Mouse (Mus musculus): ENCODE data around the gene Fam3b.

Gene Fam3b

DNA sequence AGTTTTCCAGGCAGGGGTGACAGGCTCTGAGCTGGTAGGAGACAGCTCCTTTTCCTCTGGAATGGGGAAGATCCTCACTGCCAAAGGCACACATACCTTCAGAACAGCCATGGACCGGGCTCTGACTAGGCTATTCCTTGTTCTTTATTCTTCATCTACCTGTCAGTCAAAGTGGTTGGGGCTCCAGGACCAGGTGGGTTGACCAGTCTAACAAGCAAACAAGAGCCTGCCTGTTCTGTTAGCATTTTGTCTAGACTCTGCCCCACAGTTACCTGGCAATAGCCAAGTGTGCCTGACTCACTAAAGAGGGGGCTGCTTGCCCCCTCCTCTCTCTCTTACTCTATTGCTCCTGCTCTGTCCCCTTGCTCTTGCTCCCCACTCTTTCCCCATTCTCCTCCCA is 22.2 kb downstream of the Fam3b start:
- no peak for DNase-seq (ENCODE audit: low spot score in 2 of 2)

DNA sequence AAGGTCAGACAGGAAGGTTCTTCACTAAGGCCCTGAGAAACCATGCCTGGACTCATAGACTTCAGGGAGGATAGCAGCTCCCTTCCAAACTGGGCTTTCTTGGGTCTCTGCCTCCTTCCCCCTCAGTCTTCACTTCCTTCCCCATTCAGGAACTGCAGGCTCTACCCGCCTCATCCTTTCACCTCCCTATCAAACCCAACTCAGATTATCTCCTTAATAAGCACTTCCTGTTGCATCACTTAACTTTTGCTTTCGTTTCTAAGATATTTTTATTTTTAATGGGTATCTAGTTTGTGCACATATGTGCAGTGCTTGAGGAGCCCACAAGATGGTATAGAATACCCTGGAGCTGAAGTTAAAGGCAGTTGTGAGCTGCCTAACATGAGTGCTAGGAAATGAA is 36.0 kb downstream of the Fam3b start:
- DNase-seq (ENCODE audit: low spot score in 2 of 2) = no peak

- DNase-seq (ENCODE audit: low spot score in 2 of 2) = no peak
Measured at GRCm38 (mm10) chr16:97476524-97476923, 38.1 kb downstream of the Fam3b start.

DNA sequence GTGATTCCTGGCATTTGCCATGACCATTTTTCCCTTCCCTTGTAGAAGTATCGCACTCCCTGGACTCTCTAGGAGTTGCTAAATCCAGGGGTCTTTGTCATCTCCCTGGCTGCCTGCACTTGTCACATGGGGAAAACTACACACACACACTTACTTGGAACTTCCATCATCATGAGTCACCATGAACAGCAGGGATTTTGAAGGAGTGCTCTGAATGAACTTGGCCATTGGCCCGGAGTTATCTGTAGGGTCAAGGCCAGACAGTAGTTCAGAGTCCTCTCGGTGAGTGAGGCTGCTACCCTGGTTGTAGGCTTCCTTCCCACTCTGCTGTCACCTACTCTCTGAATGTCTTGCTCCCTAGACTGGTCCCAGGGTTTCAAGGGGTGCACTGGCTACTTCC is 39.0 kb downstream of the Fam3b start:
- DNase-seq (ENCODE audit: low spot score in 2 of 2) = no peak

DNA sequence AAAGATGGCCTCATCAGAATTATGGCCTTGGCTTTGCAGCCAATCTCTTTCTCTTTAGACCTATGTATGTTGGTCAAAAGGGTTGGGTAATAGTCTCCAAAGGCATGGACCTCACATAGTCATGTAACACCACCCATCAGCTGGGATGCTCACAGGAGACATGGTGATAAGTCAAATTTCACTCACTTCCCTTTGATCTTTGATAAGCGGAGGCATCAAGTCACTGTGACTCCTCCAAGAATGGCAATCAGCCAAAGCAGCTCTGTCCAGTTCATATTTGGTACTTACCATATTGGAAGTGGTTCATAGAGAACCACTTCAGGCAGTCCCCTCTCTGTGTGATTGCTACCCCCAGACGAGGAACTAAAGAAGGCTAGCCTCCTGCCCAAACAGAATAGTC is 39.9 kb downstream of the Fam3b start:
- no peak for DNase-seq (ENCODE audit: low spot score in 2 of 2)

GRCm38 (mm10) chr16:97467993-97468791 is 46.4 kb downstream of the Fam3b start:
- no peak for DNase-seq (ENCODE audit: low spot score in 2 of 2)

GRCm38 (mm10) chr16:97467472-97467871 is 47.1 kb downstream of the Fam3b start:
- no peak for DNase-seq (ENCODE audit: low spot score in 2 of 2)

DNA sequence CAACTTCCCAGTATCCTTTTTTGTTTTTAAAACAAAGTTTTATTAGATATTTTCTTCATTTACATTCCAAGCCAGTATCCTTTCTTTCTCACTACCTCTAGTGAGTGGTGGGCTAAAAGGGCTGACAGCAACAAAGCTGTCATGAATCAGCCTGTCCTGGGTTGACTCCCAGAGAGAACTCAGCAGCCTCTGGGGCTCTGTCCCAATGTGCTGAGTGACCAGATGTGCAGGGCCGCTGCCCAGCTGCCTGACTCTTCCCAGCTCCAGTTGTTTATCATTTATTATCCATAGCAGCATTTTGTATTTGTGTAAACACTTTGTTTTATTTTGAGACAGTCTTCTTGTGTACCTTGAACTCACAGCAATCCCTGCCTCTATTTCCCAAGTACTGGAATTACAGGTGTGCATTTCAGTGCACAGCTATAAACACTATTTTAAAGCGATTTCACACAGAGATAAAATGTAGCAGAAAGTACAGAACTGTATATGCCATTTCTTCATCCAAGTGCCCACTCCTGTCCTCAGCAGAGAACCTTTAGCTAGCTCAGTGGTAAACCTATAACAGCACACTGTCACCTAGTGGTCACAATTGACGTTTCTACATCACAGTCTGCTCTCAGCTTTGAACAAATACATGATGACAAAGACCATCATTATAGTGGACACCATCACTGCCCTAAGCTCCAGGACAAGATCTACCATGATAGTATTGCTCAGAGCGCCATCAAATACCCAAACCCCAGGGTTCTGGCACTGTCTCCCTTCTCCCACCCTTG is 48.2 kb downstream of the Fam3b start:
- no peak for DNase-seq (ENCODE audit: low spot score in 2 of 2)

- peak in 1 of 2 experiments; percentile 49 for DNase-seq (ENCODE audit: low spot score in 2 of 2)
Measured at GRCm38 (mm10) chr16:97462481-97463181, 52.0 kb downstream of the Fam3b start, which contains the start of gene Mx1. Mx1 (minus strand) TSS chr16:97462907.

GRCm38 (mm10) chr16:97461271-97461670 is 53.3 kb downstream of the Fam3b start:
- peak in 1 of 2 experiments; percentile 47 for DNase-seq (ENCODE audit: low spot score in 2 of 2)

DNA sequence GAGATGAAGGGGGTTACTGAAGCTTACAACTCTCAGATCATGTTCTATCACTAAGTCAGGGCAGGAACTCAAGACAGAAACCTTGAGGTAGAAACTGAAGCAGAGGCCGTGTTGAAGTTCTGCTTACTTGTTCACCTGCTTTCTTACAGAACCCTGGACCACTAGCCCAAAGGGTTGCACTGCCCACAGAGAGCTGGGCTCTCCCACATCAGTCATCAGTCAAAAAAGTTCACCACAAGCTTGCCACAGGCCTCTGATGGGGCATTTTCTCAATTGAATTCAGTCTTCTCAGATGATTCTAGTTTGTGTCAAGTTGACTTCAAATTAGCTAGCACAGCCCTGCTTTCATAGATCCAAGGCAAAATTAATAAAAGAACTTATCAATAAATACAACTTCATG is 54.8 kb downstream of the Fam3b start:
- DNase-seq (ENCODE audit: low spot score in 2 of 2) = no peak

DNA sequence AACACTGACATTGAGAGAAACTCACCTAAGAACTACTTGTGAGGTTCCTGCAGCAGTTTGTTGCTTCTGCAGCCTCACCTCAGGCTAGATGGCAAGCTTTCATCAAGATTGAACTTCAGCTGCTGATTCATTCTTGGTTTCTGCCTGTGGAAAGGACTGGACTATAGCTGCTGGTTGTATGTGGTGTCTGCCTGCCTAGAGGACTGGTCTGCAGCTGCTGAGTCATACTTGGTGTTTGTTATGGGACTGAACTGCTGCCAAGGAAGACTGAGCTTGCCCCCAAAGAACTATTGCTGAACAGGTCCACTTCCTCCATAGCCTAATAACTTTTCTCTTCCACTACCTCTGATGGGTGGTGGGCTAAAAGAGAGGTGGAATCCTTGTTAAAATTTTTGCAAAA is 67.2 kb downstream of the Fam3b start:
- DNase-seq (ENCODE audit: low spot score in 2 of 2) = no peak

- peak in 1 of 2 experiments; percentile 56 for DNase-seq (ENCODE audit: low spot score in 2 of 2)
Measured at GRCm38 (mm10) chr16:97443670-97444263, 70.8 kb downstream of the Fam3b start.

DNA sequence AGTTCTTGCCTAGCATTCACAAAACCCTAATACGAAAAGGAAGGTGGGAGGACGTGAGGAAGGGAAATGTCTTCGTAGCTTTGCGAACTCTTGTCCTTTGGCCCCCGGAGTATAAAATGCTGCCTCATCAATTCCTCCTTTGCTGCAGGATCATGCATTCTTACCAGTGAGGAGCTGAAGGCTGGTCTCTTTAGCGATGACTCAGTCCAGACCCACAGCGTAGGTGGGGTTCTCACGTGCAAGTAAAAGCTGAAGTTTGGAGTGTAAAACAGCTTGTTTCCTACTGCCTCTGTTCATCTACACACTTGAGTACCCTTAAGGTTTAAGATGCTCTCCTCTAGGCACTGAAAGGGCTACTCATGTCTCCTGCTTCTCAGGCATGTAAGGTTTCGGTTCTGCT is 72.6 kb downstream of the Fam3b start:
- no peak for DNase-seq (ENCODE audit: low spot score in 2 of 2)

- no peak for DNase-seq (ENCODE audit: low spot score in 2 of 2)
Measured at GRCm38 (mm10) chr16:97438191-97438590, 76.4 kb downstream of the Fam3b start.

DNA sequence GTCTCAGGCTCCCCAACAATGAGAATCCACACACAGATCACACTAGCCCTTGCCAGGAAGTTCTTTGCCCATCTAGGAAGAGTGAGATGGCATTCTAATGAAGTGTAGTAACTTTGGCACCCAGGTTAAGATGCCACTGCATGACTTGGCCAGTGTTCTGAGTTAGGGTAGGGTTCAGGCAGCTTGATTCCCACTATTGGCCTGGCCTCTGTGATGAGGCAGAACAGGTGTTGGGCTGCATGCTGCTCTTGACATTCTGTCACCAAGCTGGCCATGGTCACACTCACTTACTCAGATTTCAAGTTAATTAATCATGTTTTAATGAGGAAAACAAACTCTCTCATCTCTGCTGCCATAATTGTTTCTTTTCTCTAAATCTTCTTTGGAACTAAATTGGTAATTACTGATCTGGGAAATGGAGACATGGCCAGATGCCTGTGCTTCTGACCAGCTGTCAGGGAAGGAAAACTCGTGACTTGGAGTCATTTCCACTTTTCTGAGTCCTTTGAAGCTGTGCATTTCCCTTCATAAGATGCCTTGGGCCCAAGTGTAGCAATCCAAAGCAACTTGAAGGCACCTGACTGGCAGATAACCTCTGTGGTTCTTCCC is 77.1 kb downstream of the Fam3b start:
- no peak for DNase-seq (ENCODE audit: low spot score in 2 of 2)

DNA sequence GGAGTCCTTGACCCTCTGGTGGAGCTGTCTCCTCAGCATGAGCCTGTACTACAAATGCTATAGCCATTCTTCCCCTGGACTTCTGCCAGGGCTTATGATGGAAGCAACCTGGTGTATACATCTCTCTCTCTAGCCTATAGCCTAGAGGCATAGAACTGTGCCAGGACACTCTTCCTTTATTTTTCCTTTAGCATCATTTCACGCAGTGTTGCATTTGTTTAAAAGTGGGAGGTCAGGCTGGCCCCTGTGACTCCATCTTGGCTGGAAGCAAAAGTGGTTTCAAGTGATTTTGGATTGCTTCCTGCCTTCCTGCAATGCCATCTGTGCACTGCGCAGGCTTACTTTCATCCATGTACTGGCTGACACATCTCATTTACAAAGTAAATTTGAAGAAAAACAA is 80.4 kb downstream of the Fam3b start:
- DNase-seq (ENCODE audit: low spot score in 2 of 2) = no peak

DNA sequence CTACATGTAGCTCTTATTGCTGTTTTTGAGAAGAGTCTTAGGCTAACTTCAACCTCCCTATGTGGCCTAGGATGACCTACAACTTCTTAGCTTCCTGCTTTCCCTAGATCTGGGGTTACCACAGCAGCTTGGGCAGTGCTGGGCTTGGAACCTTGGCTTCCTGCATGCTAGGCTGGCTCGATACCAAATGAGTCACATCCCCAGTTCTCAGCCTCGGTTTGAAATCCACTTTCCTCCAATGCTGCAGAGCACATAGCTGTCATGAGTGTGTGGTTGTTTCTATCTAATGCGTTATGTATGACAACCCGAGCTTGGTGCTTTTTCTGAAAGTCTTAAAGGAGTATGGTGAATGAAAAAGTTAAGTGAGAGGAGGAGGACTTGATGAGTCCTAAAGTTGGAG is 83.3 kb downstream of the Fam3b start:
- no peak for DNase-seq (ENCODE audit: low spot score in 2 of 2)

DNA sequence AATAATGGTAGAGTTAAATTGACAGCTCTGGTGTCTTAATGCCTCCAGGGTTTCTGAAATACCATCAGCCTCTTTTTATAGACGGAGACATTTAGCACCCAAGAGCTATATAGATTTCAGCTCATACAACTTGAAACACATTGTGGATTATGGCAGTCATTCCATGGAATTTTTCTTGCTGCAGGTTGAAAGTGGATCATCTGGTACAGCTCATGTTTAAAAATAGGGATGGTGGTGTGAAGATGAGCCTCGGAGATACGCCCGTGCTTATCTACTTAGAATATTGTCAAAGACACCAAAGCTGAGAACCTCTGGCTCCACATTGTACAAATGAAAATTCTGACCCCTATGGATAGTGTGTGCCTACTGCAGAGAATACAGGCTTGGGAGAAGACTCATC is 84.5 kb downstream of the Fam3b start:
- DNase-seq (ENCODE audit: low spot score in 2 of 2) = no peak

GRCm38 (mm10) chr16:97428026-97428425 is 86.6 kb downstream of the Fam3b start:
- DNase-seq (ENCODE audit: low spot score in 2 of 2) = no peak

GRCm38 (mm10) chr16:97423627-97424026 is 91.0 kb downstream of the Fam3b start:
- no peak for DNase-seq (ENCODE audit: low spot score in 2 of 2)

DNA sequence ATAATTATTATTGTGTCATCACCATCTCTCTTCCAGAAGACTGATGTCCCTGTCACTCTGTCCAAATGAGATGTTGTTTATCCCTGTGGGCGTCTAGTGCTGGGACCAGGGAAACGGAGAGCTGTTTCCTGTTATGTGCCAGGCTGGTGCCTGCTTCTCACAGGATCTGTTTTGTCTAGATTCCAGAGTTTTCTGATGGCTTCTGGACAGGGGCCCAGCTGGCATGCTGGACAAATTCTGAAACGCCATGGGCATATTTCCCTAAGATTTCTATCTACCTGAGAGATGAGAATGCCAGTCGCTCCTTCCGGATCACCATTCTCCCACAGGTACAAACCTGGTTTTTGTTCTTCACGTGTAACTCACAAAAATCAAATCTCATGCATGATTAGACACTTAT is 92.9 kb downstream of the Fam3b start:
- no peak for DNase-seq (ENCODE audit: low spot score in 2 of 2)
